Mouse (Mus musculus) CH12.LX (cell line): ENCODE data around the gene Uqcr11.

Source experiments
- CTCF ChIP-seq, 2 experiments: IDR thresholded peaks in 1 of 2; conservative IDR thresholded peaks in 1 of 2; 2 replicates each; pipeline ENCODE4 v1.5.1; 2011 to 2012; ENCODE audit warnings: low read depth in 2 of 2, low read length in 2 of 2, improper control_type of control experiment in 1 of 2, inconsistent platforms in 1 of 2, mild to moderate bottlenecking in 1 of 2, moderate library complexity in 1 of 2
- KAT2A ChIP-seq: IDR thresholded peaks from 2 replicates; pipeline ENCODE4 v1.6.1; 2012; ENCODE audit warnings: low read length, improper control_type of control experiment, inconsistent platforms; ENCODE audit not compliant: insufficient replicate concordance

- TF ChIP-seq KAT2A (no peak), CTCF (conservative IDR thresholded peaks at IDR 0.05 in 1 of 2, IDR thresholded peaks at IDR 0.05 in 1 of 2; ENCODE audit: low read depth in 2 of 2, low read length in 2 of 2) (no peak)
These were observed 25.1 kb upstream of the Uqcr11 start for GRCm38 (mm10) chr10:80431570-80432386.
